Mouse (Mus musculus): ENCODE data around the gene Mat1a.

- TF ChIP-seq EP300 (IDR thresholded peaks at IDR 0.05; ENCODE audit: low read depth) (no peak), CTCF (IDR thresholded peaks at IDR 0.05; ENCODE audit: low read depth) (no peak)
Observed at GRCm38 (mm10) chr14:41112944-41113343, 8.1 kb downstream of the Mat1a start.
